Mouse (Mus musculus) lung, adult 2 months (tissue): Measurements from ENCODE around the gene Tmtc2.

Source experiments
- CTCF ChIP-seq: fragments of 200-500 bp; IDR thresholded peaks from 2 replicates; pipeline ENCODE4 v1.5.1; 2011; ENCODE audit warnings: mild to moderate bottlenecking, low read length, control low read depth; ENCODE audit not compliant: insufficient read depth
- POLR2A ChIP-seq: fragments of 200-500 bp; IDR thresholded peaks from 2 replicates; pipeline ENCODE4 v1.6.1; 2011; ENCODE audit warnings: low read depth, mild to moderate bottlenecking, control low read depth, low read length, borderline replicate concordance; ENCODE audit errors: extremely low read depth

DNA sequence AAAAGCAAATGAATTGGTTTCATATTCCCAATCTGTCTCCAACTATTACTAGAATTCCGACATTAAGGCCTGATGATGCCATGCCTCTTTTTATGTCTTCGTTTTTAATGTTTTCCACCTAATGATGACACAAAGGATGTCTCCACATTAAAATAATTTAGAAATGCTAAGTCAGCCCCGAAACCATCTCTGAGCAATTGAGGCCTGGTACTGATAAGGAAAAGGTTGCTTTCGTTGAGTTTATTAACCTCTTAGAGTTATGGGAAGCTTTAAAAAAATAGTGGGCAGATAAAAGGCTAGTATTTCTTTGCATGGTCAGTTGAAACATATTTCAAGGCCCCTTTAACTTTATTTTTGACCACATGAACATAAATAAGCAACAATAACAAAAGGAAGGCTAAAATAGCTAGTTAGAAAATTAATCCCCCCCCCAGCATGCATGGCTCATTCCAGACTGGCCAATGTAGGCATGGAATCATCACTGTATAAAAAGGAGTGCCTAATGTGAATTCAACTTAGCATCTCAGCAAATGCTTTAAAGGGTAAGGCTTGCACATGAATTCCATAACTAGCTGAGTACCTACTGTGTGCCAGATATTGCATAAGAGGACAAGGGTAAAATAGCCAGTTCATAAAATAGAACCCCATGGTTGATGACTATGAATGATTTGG, 168.3 kb downstream of the Tmtc2 start:
- no peak for TF ChIP-seq CTCF
- TF ChIP-seq POLR2A: no peak
